Mouse (Mus musculus) forebrain, embryonic 11.5 days (tissue): ENCODE measurements at regions not wholly inside any gene's neighbourhood (a gene's known extent, or its start where the extent isn't known, plus 50 kb on each side); places are given as distances from the start of the nearest gene placed in this dataset.

Source experiments
- ATAC-seq: fragments of 200-750 bp; cut with Nextera tagmentation; replicated peaks from 2 replicates; pipeline ENCODE4 v1.8.0; 2017; ENCODE audit warnings: moderate TSS enrichment; ENCODE audit not compliant: low FRiP score
- DNase-seq: peaks from one replicate; pipeline ENCODE4 v3.0.0-alpha.2; 2017; ENCODE audit warnings: low spot score
- H3K27ac ChIP-seq: fragments of 300-500 bp; sonication (generic); 2 replicates; pipeline ENCODE4 v1.5.1; 2014; ENCODE audit warnings: low read depth, low read length
- H3K27me3 ChIP-seq: fragments of 300-500 bp; sonication (generic); 2 replicates; pipeline ENCODE4 v1.6.1; 2014; ENCODE audit warnings: mild to moderate bottlenecking, low read length, mixed read lengths; ENCODE audit not compliant: control insufficient read depth, insufficient read depth
- H3K36me3 ChIP-seq: fragments of 300-500 bp; sonication (generic); 2 replicates; pipeline ENCODE4 v1.6.1; 2014; ENCODE audit warnings: mild to moderate bottlenecking, low read length, moderate library complexity, mixed read lengths; ENCODE audit not compliant: control insufficient read depth, insufficient read depth
- H3K4me1 ChIP-seq: fragments of 300-500 bp; sonication (generic); replicated peaks from 2 replicates; pipeline ENCODE4 v1.6.1; 2014; ENCODE audit warnings: low read length, mixed read lengths; ENCODE audit not compliant: control insufficient read depth, insufficient read depth
- H3K4me2 ChIP-seq: fragments of 300-500 bp; sonication (generic); 2 replicates; pipeline ENCODE4 v1.6.1; 2014; ENCODE audit warnings: low read depth, mild to moderate bottlenecking, low read length, moderate library complexity, mixed read lengths; ENCODE audit not compliant: severe bottlenecking
- H3K4me3 ChIP-seq: fragments of 300-500 bp; sonication (generic); 2 replicates; pipeline ENCODE4 v1.5.1; 2014; ENCODE audit warnings: low read depth, low read length
- H3K9ac ChIP-seq: fragments of 300-500 bp; sonication (generic); 2 replicates; pipeline ENCODE4 v1.6.1; 2014; ENCODE audit warnings: low read length
- H3K9me3 ChIP-seq: fragments of 300-500 bp; sonication (generic); 2 replicates; pipeline ENCODE4 v1.6.1; 2016; ENCODE audit warnings: low read length, mixed read lengths; ENCODE audit not compliant: control insufficient read depth
- WGBS: fragments of 180-500 bp; shearing (Covaris S2); extraction: QIAGEN DNeasy Blood & Tissue Kit; methylation state at CpG from one replicate; pipeline ENCODE4 v1.1.7; 2014; 5-methylcytosine and 5-hydroxymethylcytosine counted together

DNA sequence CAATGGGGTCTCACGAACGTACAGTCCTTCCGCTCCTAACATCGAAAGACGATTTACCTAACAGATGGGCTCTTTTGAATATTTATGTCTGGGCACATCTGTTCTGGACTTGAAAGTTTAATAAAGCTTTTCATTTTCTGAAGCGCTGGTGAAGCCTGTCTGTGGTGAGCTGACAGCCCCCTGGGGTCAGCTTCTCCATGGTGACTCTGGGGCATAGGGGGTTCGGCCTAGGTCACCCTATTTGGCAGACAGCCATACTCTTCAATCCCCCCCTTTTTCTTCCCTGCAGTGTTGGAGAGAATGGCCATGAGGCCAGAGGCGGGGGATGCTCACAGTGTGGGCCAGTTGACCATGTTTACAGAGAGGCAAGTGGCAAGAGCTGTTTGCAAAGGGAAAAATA lies 232.8 kb downstream of the Slc4a3 start:
- DNase-seq (no peak), ATAC-seq (no peak)
- Histone ChIP-seq H3K9me3 (no peaks in the 10 kb centered on the region), H3K36me3 (no peaks in the 10 kb centered on the region), H3K27me3 (no peaks in the 10 kb centered on the region), H3K27ac (no peak overlapping the region), H3K4me3 (no peak overlapping the region), H3K4me1 (no peaks in the 10 kb centered on the region), H3K9ac (no peak overlapping the region), H3K4me2 (no peak overlapping the region)
- WGBS: 86% methylated on average over 8 of the region's 8 CpGs

DNA sequence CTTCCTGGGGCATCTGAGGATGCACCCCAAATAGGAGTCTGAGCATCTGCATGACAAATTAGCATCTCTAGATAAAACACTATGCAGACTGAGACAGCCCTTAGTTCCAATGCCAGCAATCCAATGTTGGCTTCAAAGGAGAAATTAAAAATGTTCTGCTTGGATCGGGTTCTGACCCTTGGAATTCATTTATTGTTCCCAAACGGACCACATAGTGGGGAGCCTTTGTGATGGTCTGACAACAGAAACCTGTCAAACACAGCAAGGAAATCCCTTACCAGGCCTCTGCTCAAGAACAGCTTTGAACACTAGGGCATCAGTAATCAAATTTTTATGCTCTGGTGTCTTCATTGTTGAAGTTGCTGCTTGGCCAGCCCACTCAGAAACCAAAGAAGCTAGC lies 237.1 kb downstream of the Slc4a3 start:
- Histone ChIP-seq H3K4me1 (peaks cover 5% of the 10 kb centered on the region; the same call in 1 of the 2 replicates), H3K9ac (no peak overlapping the region), H3K36me3 (no peaks in the 10 kb centered on the region), H3K9me3 (no peaks in the 10 kb centered on the region), H3K4me2 (no peak overlapping the region), H3K27me3 (no peaks in the 10 kb centered on the region), H3K4me3 (no peak overlapping the region), H3K27ac (no peak overlapping the region)
- DNase-seq: no peak
- WGBS: 27% methylated on average over 2 of the region's 2 CpGs
- no peak for ATAC-seq

DNA sequence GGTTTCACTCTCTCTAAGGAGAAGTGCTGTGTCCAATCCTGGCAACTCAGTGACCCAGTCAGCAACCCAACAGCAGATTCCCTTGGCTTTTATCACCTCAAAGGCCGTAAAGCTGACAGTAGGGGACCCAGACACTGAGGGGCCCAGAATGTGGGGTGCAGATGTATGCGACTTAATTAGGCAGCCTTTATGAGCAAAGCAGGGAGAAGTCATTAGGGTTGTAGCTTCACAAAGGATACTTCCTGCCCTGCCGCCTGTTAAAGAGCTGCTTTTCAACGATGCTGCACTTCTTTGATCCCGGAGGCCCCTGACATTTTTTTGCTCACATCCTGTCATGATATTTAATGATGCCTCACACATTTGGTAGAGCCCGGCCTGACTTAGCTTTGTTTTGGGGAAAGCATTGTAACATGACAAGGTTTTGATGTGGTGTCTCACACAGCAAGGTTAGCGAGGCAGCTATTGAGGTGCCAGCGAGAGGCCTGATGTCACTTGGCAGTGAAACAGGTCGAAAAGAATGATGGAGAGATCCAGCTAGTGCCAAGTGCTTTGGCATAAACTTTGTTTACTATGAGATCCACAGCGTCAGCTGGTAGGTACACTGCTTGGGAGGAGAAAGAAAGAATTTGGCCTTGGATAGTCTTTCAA lies 240.2 kb downstream of the Slc4a3 start:
- DNase-seq: no peak
- WGBS: 32% methylated on average over 10 of the region's 10 CpGs

DNA sequence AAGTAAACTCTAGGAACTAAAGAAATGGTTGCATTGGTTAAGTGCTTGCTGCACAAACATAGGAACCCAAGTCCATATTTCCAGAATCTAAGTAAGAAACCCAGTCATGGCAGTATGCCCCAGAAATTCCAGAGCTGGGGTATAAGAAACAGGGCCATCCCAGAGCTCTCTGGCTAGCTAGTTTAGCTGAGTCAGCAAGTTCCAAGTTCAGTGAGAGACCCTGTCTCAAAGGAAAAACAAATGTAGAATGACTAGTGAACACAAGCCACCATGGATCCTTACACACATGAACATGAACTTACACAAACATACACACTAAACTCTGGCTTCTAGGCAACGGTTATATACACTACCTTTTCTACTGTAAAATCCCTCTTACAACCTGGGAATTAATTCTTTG lies 245.4 kb downstream of the Slc4a3 start:
- Histone ChIP-seq H3K27ac (no peak overlapping the region), H3K4me2 (no peak overlapping the region), H3K4me3 (no peak overlapping the region), H3K4me1 (peaks cover under 1% of the 10 kb centered on the region; the same call in 1 of the 2 replicates), H3K36me3 (no peaks in the 10 kb centered on the region), H3K27me3 (no peaks in the 10 kb centered on the region), H3K9ac (no peak overlapping the region), H3K9me3 (peaks cover 4% of the 10 kb centered on the region; the same call in 1 of the 2 replicates)
- WGBS: 70% methylated on average over 1 of the region's 1 CpGs
- DNase-seq (no peak), ATAC-seq (no peak)

More for the DNA sequence above, 240.2 kb downstream of the Slc4a3 start:
- H3K4me3 ChIP-seq: no peak overlapping the region
- no peak overlapping the region for H3K4me2 ChIP-seq
- no peaks in the 10 kb centered on the region for H3K9me3 ChIP-seq
- H3K9ac ChIP-seq: no peak overlapping the region
- no peaks in the 10 kb centered on the region for H3K36me3 ChIP-seq
- H3K4me1 ChIP-seq: peaks cover 5% of the 10 kb centered on the region; the same call in 1 of the 2 replicates
- H3K27me3 ChIP-seq: no peaks in the 10 kb centered on the region
- H3K27ac ChIP-seq: no peak overlapping the region
- ATAC-seq: no peak

DNA sequence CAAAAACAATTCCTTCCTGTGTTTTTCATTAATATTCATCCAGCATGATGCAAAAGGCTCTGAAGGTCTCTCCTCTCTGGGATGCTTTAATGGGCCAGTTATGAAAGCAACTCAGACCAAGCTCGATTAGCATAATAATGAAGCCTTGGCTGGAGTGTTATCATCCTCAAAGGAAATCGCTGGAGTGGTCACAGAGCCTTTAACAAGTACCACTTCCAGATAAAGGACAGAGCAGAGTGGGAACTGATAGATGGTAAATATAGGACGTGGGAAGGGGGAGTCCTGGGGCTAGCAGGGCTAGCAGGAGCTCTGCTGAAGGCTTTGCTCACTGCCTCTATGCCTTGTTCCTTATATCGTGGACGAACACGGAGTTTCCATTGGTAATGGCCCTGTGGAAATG lies 251.7 kb downstream of the Slc4a3 start:
- Histone ChIP-seq H3K4me3 (no peak overlapping the region), H3K4me2 (no peak overlapping the region), H3K36me3 (no peaks in the 10 kb centered on the region), H3K9ac (no peak overlapping the region), H3K27me3 (no peaks in the 10 kb centered on the region), H3K27ac (no peak overlapping the region), H3K4me1 (peaks cover 4% of the 10 kb centered on the region; the same call in 1 of the 2 replicates), H3K9me3 (peaks cover 3% of the 10 kb centered on the region; the same call in 1 of the 2 replicates)
- ATAC-seq (peak; percentile 78), DNase-seq (no peak)
- WGBS: 29% methylated on average over 6 of the region's 6 CpGs

DNA sequence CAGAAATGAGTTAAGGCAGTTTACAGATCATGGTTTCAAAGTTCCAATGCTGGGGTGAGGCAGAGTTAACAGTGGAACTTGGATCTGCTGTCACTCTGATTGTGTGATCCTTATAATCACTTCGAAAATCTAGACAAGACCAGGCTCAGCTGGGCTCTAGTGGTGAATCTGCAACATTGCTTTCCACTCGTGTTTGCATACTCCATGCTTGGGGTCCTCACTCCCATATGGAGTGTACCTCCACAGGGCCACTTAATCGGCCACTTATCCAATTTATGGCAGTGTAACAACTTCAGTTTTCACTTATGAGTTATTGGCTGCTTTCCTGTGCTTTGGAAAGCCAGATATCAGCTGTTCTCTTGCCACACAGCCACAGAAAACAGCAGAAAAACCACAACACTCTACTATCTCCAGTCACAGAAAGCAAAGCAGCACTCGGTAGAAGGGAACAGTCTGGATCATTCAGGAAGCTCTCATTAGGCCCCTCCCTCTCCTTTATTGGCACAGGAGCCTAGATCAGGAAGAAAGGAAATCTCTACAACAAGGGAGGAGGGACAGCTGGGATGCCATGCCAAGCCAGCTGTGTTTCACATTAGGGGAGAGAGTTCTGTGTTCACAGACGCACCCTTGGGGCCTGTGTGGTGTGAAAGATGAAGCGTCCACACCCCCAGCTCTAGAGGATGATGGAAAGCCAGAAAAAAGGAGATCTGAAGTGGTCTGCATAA lies 252.5 kb downstream of the Slc4a3 start:
- Histone ChIP-seq H3K4me1 (peaks cover 4% of the 10 kb centered on the region; the same call in 1 of the 2 replicates), H3K27ac (no peak overlapping the region), H3K4me3 (no peak overlapping the region), H3K9me3 (no peaks in the 10 kb centered on the region), H3K4me2 (no peak overlapping the region), H3K36me3 (no peaks in the 10 kb centered on the region), H3K9ac (no peak overlapping the region), H3K27me3 (no peaks in the 10 kb centered on the region)
- DNase-seq (no peak), ATAC-seq (no peak)
- 66% methylated on average over 6 of the region's 6 CpGs for WGBS

DNA sequence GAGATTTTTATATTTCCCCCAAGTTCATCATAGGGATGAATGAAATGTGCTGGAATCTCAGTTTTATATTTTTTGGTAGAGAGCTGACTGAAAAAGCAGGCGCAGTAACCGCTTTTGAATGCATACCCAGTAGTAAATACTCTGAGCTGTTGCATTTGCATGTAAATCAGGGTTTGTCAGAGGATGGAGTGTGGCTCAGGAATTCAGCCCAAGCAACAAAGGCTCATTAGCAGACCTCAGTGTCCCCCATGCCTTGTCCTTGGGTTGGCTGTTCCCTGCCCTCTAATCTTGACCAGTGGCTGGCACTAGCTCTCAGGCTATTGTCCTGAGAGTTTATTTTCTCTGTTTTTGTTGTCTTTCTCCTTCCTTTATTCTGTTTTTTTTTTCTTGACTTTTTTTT lies 258.4 kb downstream of the Slc4a3 start:
- H3K9me3 ChIP-seq: no peaks in the 10 kb centered on the region
- no peak overlapping the region for H3K4me3 ChIP-seq
- H3K4me1 ChIP-seq: no peaks in the 10 kb centered on the region
- no peak for DNase-seq
- no peak; the same call in 1 of the 2 replicates for ATAC-seq
- H3K27me3 ChIP-seq: no peaks in the 10 kb centered on the region
- no peak overlapping the region for H3K9ac ChIP-seq
- 14% methylated on average over 2 of the region's 2 CpGs for WGBS
- no peak overlapping the region for H3K4me2 ChIP-seq
- H3K27ac ChIP-seq: no peak overlapping the region
- no peaks in the 10 kb centered on the region for H3K36me3 ChIP-seq

DNA sequence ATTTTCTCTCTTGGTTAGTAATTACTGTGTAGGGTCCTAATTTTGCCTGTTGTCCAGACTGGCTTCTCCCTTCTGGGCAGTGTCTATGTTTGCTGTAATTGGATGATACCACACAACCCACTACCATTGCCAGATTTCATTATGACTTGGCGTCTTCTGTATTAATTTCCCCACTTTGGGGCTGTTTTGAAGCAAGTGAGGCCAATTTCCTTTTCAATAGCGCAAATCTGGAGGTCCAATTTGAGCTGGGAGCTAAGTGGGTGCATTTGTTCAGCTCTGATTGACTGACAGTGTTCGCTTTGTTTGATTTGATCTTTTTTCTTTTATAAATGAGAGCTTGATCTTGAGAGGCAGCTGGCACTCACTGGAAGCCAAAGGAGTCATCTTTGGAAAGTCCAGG lies 266.4 kb downstream of the Slc4a3 start:
- no peak overlapping the region for H3K4me2 ChIP-seq
- DNase-seq: no peak
- no peak overlapping the region for H3K9ac ChIP-seq
- no peaks in the 10 kb centered on the region for H3K4me1 ChIP-seq
- no peak for ATAC-seq
- no peaks in the 10 kb centered on the region for H3K27me3 ChIP-seq
- no peaks in the 10 kb centered on the region for H3K9me3 ChIP-seq
- no peaks in the 10 kb centered on the region for H3K36me3 ChIP-seq
- WGBS: 63% methylated on average over 3 of the region's 3 CpGs
- H3K27ac ChIP-seq: no peak overlapping the region
- H3K4me3 ChIP-seq: no peak overlapping the region

DNA sequence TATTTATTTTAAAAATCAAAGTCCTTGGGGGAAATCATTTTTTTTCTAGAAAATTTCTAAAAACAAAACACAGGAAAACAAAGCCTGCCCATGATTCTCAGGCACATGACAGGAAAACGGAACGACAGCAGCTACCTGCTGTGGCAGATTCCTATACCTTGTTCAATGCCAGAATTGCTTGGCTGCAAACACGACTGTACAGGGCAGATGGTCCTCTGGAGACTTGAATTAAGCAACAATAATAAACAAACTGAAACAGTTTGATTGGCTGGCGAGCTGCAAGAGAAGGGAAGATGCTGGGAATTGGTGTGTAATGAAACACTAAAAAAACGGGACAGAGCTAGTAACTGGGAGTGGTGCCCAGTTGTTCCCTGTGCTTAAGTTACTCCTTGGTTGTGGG lies 280.1 kb downstream of the Slc4a3 start:
- no peaks in the 10 kb centered on the region for H3K27me3 ChIP-seq
- no peak overlapping the region for H3K4me3 ChIP-seq
- no peaks in the 10 kb centered on the region for H3K9me3 ChIP-seq
- ATAC-seq (no peak), DNase-seq (no peak)
- H3K4me1 ChIP-seq: no peaks in the 10 kb centered on the region
- H3K36me3 ChIP-seq: no peaks in the 10 kb centered on the region
- 80% methylated on average over 5 of the region's 5 CpGs for WGBS
- H3K9ac ChIP-seq: no peak overlapping the region
- no peak overlapping the region for H3K4me2 ChIP-seq
- no peak overlapping the region for H3K27ac ChIP-seq
